In the genomic region with DNA sequence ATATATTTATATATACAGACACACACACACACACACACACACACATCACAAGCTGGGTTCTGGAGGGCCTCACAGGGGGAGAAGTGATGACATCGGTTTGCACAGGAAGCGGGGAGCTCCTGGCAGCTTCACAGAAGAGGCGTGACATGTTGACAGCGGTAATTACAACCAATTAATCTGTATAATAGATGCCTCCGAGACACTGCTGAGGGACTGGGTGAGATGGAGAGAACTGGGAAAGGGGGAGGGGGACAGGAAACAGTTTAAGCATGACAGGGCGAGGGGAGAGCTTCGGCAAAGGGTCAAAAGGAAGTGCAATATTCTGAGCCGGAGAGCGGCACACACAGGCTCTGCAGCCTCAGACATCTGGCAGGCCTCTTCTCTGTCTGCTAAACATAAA, we compare ENCODE assay signal across 8 mouse cellular contexts.
DNase-seq lines count a peak whose midpoint lies in the region; ATAC-seq and TF ChIP-seq lines count a peak whose summit lies in the region.

No protein-coding gene starts in this region.

- peak overlapping the region; percentile 38 for H3K27ac ChIP-seq in forebrain, embryonic 15.5 days (replicated peaks)
- peak overlapping the region; percentile 69 for H3K27ac ChIP-seq in intestine, embryonic 15.5 days
- H3K27ac ChIP-seq in liver, postnatal 0 days (ENCODE audit: low read depth) = peak overlapping the region; percentile 9
- peak overlapping the region; percentile 55; the same call in 1 of the 2 replicates for H3K27ac ChIP-seq in neural tube, embryonic 14.5 days (ENCODE audit: low read depth, low read length)
- no peak overlapping the region for H3K27ac ChIP-seq in gastrocnemius, adult 2 months

- no peak for TF ChIP-seq CTCF in liver, postnatal 0 days (IDR thresholded peaks at IDR 0.05; ENCODE audit: low read depth)
- TF ChIP-seq CTCF in gastrocnemius, adult 2 months (IDR thresholded peaks at IDR 0.05) = no peak

- no peaks in the 10 kb centered on the region for H3K36me3 ChIP-seq in forebrain, embryonic 15.5 days
- no peaks in the 10 kb centered on the region for H3K36me3 ChIP-seq in intestine, embryonic 15.5 days
- H3K36me3 ChIP-seq in liver, postnatal 0 days (replicated peaks; ENCODE audit: insufficient read depth, low read length) = 0 out of 2 replicates have a peak, but pooled peaks cover 5% of the 10 kb centered on the region
- no peaks in the 10 kb centered on the region for H3K36me3 ChIP-seq in neural tube, embryonic 14.5 days (ENCODE audit: control insufficient read depth, insufficient read depth, low read length)

- no peak for TF ChIP-seq EP300 in liver, postnatal 0 days (IDR thresholded peaks at IDR 0.05; ENCODE audit: low read depth)

- ATAC-seq in forebrain, embryonic 15.5 days (replicated peaks) = peak; percentile 92
- ATAC-seq in intestine, embryonic 15.5 days = peak; percentile 94
- peak; percentile 68 for ATAC-seq in liver, postnatal 0 days
- ATAC-seq in neural tube, embryonic 14.5 days (ENCODE audit: low read depth) = peak; percentile 86

- DNase-seq in left cerebral cortex, postnatal 14 days (ENCODE audit: low spot score in 2 of 2) = peak; percentile 8 to 16
- no peak for DNase-seq in left cerebral cortex, postnatal 25 days (ENCODE audit: low spot score in 2 of 2)
- peak; percentile 51 for DNase-seq in liver, postnatal 0 days
- DNase-seq in gastrocnemius, adult 2 months = no peak
- DNase-seq in left cerebral cortex, adult 8-10 months (ENCODE audit: low spot score in 2 of 2) = no peak

- H3K27me3 ChIP-seq in forebrain, embryonic 15.5 days = no peaks in the 10 kb centered on the region
- H3K27me3 ChIP-seq in intestine, embryonic 15.5 days (replicated peaks) = no peaks in the 10 kb centered on the region
- no peaks in the 10 kb centered on the region for H3K27me3 ChIP-seq in liver, postnatal 0 days (ENCODE audit: insufficient read depth, low read length)
- H3K27me3 ChIP-seq in neural tube, embryonic 14.5 days (ENCODE audit: control insufficient read depth, insufficient read depth, low read length) = no peaks in the 10 kb centered on the region

- peak overlapping the region; percentile 30; the same call in 1 of the 2 replicates for H3K4me2 ChIP-seq in forebrain, embryonic 15.5 days (replicated peaks)
- peak overlapping the region; percentile 3; the same call in 1 of the 2 replicates for H3K4me2 ChIP-seq in intestine, embryonic 15.5 days (replicated peaks)
- H3K4me2 ChIP-seq in liver, postnatal 0 days (ENCODE audit: low read depth, low read length) = peak overlapping the region; percentile 58
- H3K4me2 ChIP-seq in neural tube, embryonic 14.5 days (ENCODE audit: low read depth, low read length) = peak overlapping the region; percentile 23; the same call in 1 of the 2 replicates

- H3K9ac ChIP-seq in forebrain, embryonic 15.5 days (replicated peaks) = 0 out of 2 replicates have a peak overlapping the region, but pooled peaks have one; percentile 11
- no peak overlapping the region for H3K9ac ChIP-seq in intestine, embryonic 15.5 days
- 0 out of 2 replicates have a peak overlapping the region, but pooled peaks have one; percentile 8 for H3K9ac ChIP-seq in liver, postnatal 0 days (replicated peaks)
- no peak overlapping the region for H3K9ac ChIP-seq in neural tube, embryonic 14.5 days (replicated peaks; ENCODE audit: low read depth, low read length)

- WGBS in forebrain, embryonic 15.5 days = 3% methylated on average over 9 of the region's 9 CpGs
- 20% methylated on average over 9 of the region's 9 CpGs for WGBS in intestine, embryonic 15.5 days
- WGBS in liver, postnatal 0 days (ENCODE audit: insufficient replicate concordance) = 23% methylated on average over 9 of the region's 9 CpGs
- 5% methylated on average over 9 of the region's 9 CpGs for WGBS in neural tube, embryonic 14.5 days

- intact Hi-C loops in left cerebral cortex, postnatal 14 days (cut with DNase I) = no loop called here
- intact Hi-C loops in left cerebral cortex, postnatal 25 days (cut with DNase I) = no loop called here
- intact Hi-C loops in gastrocnemius, adult 2 months (cut with DNase I) = no loop called here

- no peaks in the 10 kb centered on the region for H3K9me3 ChIP-seq in forebrain, embryonic 15.5 days
- no peaks in the 10 kb centered on the region for H3K9me3 ChIP-seq in intestine, embryonic 15.5 days
- no peaks in the 10 kb centered on the region for H3K9me3 ChIP-seq in liver, postnatal 0 days (ENCODE audit: low read length)
- H3K9me3 ChIP-seq in neural tube, embryonic 14.5 days (ENCODE audit: control insufficient read depth, low read length) = no peaks in the 10 kb centered on the region

- H3K4me1 ChIP-seq in forebrain, embryonic 15.5 days = peaks cover 15% of the 10 kb centered on the region
- peaks cover 4% of the 10 kb centered on the region for H3K4me1 ChIP-seq in intestine, embryonic 15.5 days (replicated peaks)
- peaks cover 7% of the 10 kb centered on the region; the same call in 1 of the 2 replicates for H3K4me1 ChIP-seq in liver, postnatal 0 days (ENCODE audit: insufficient read depth)
- H3K4me1 ChIP-seq in neural tube, embryonic 14.5 days (ENCODE audit: control insufficient read depth, insufficient read depth, low read length) = no peaks in the 10 kb centered on the region

- H3K4me3 ChIP-seq in forebrain, embryonic 15.5 days = peak overlapping the region; percentile 12
- H3K4me3 ChIP-seq in intestine, embryonic 15.5 days (replicated peaks) = no peak overlapping the region
- no peak overlapping the region for H3K4me3 ChIP-seq in liver, postnatal 0 days (ENCODE audit: low read depth, low read length)
- no peak overlapping the region for H3K4me3 ChIP-seq in neural tube, embryonic 14.5 days (ENCODE audit: low read depth, low read length)
- H3K4me3 ChIP-seq in gastrocnemius, adult 2 months = no peak overlapping the region

Comparison
In these comparisons a context has a peak if more than half of its experiments do, and no peak if none do; other contexts are left out.
1. DNase-seq: peak in left cerebral cortex, postnatal 14 days (2 of 2) and liver, postnatal 0 days (single experiment); none in left cerebral cortex, postnatal 25 days (0 of 2), gastrocnemius, adult 2 months (single experiment) and left cerebral cortex, adult 8-10 months (0 of 2).
2. H3K4me2 ChIP-seq: peak in every context shown above with its lines; median percentile 58 in liver, postnatal 0 days; 30 in forebrain, embryonic 15.5 days; 23 in neural tube, embryonic 14.5 days; 3 in intestine, embryonic 15.5 days.
3. H3K9ac ChIP-seq: peak in forebrain, embryonic 15.5 days (single experiment) and liver, postnatal 0 days (single experiment); none in intestine, embryonic 15.5 days (single experiment) and neural tube, embryonic 14.5 days (single experiment).
4. Peak in every context shown above with its lines, with median percentiles within 50 percentile points of each other: ATAC-seq.